Mouse (Mus musculus): ENCODE results near the gene Tmem117.

DNA sequence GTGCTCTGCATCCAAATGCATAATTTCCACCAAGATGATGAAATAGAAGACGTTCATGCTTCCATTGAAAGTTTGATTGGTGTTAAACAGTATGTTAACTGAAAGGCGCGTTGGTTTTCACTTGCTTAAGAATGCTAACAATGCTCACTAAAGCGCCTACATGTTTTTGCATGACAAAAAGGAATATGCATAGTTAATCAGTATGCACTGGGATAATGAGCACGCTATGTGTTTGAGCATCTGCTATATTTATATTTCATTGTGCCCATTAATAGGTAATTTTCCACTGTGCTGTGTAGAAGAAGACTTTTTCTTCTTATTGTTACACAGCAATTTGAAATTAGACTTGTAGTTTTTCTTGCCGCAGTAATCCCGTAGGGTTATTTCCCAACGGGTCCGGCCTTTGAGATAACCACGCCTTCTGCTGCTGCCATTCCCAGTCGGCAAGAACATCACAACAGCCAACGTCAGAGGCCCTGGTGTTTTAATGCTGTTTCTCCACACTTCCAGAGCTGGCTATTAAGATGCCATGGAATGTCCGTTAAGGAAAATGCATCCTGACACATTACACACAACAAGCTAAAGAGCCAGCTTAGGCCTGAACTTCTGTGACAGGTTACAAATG, 399.9 kb downstream of the Tmem117 start:
- TF ChIP-seq GATA1 (IDR thresholded peaks at IDR 0.05; ENCODE audit: low read length), result no peak
- TF ChIP-seq TAL1 (IDR thresholded peaks at IDR 0.05; ENCODE audit: low read length), result no peak

All from erythroblast, embryonic 14.5 days (primary cell).